Mouse (Mus musculus): ENCODE measurements around the gene Acadl.

DNA sequence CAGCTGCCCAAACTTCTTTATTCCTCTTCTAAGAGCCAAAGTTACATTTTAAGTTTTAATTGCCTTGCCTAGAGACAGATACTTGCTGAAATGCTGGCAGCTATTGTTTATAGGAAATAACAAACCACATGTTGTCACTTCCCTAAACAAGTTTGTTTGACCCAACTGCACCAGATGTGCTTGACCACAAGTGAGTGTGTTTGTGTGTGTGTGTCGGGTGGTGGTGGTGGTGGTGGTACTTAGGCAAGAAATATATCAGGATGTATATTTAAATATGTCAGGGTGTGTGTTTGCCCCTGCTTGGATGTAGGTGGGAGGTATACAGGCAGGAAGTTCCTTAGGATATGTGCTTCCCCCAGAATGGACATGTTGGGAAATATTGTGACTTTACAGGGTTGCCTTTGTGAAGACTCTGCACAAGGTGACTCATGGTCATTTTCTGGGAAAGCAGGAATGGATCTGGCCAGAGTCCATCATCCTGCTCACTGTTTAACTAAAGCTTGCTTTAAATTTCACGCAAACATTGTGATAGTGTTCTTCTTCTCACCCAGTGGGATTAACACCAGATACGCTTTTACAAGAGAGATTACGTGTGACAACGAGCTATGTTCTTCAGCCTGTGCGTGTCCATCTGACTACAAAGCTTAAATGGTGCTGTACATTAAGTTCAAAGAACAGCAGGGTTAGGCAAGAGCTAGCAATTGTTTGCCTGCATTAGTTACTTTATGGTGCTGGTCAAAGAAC, 32.2 kb upstream of the Acadl start:
- TF ChIP-seq EP300 (IDR thresholded peaks at IDR 0.05; ENCODE audit: low read depth) (no peak), CTCF (IDR thresholded peaks at IDR 0.05; ENCODE audit: low read depth) (no peak)
